Mouse (Mus musculus) adipocyte (in vitro differentiated cells): ENCODE results near the gene Kalrn.

Experiments
- DNase-seq: peaks from one replicate; pipeline ENCODE4 v3.0.0-alpha.2; 2016; ENCODE audit warnings: low spot score

The Kalrn gene

GRCm38 (mm10) chr16:34552731-34553130 lies 20.6 kb downstream of the Kalrn start:
- DNase-seq, result no peak

GRCm38 (mm10) chr16:34549470-34549999 lies 23.8 kb downstream of the Kalrn start:
- no peak for DNase-seq

GRCm38 (mm10) chr16:34546805-34547509 lies 26.4 kb downstream of the Kalrn start:
- DNase-seq, result no peak

GRCm38 (mm10) chr16:34543754-34544153 lies 29.6 kb downstream of the Kalrn start:
- no peak for DNase-seq

GRCm38 (mm10) chr16:34542341-34542740 lies 31.0 kb downstream of the Kalrn start:
- no peak for DNase-seq

GRCm38 (mm10) chr16:34538679-34539185 lies 34.6 kb downstream of the Kalrn start:
- DNase-seq, result no peak

GRCm38 (mm10) chr16:34536300-34536699 lies 37.0 kb downstream of the Kalrn start:
- DNase-seq, result peak; percentile 40

- no peak for DNase-seq
These were observed 38.2 kb downstream of the Kalrn start for GRCm38 (mm10) chr16:34535135-34535534.

GRCm38 (mm10) chr16:34531506-34531905 lies 41.8 kb downstream of the Kalrn start:
- peak; percentile 76 for DNase-seq

- no peak for DNase-seq
These were observed 43.3 kb downstream of the Kalrn start for GRCm38 (mm10) chr16:34530029-34530428.

- no peak for DNase-seq
These were observed 44.9 kb downstream of the Kalrn start for GRCm38 (mm10) chr16:34528234-34528983.

GRCm38 (mm10) chr16:34526378-34526777 lies 47.0 kb downstream of the Kalrn start:
- DNase-seq, result peak; percentile 22

- DNase-seq, result no peak
These were observed 47.5 kb downstream of the Kalrn start for GRCm38 (mm10) chr16:34525866-34526265.

- peak; percentile 14 for DNase-seq
These were observed 48.1 kb downstream of the Kalrn start for GRCm38 (mm10) chr16:34525205-34525604.

GRCm38 (mm10) chr16:34521061-34521460 lies 52.3 kb downstream of the Kalrn start:
- DNase-seq, result no peak

- no peak for DNase-seq
These were observed 56.4 kb downstream of the Kalrn start for GRCm38 (mm10) chr16:34516891-34517398.

GRCm38 (mm10) chr16:34515485-34515884 lies 57.8 kb downstream of the Kalrn start:
- no peak for DNase-seq

GRCm38 (mm10) chr16:34513956-34514593 lies 59.3 kb downstream of the Kalrn start:
- no peak for DNase-seq

- DNase-seq, result no peak
These were observed 61.0 kb downstream of the Kalrn start for GRCm38 (mm10) chr16:34512326-34512725.

- no peak for DNase-seq
These were observed 65.2 kb downstream of the Kalrn start for GRCm38 (mm10) chr16:34508125-34508524.

GRCm38 (mm10) chr16:34506048-34506447 lies 67.3 kb downstream of the Kalrn start:
- no peak for DNase-seq

GRCm38 (mm10) chr16:34504250-34504649 lies 69.1 kb downstream of the Kalrn start:
- DNase-seq, result no peak
